Mouse (Mus musculus): Measurements from ENCODE around the gene 6030452D12Rik.

Gene 6030452D12Rik

GRCm38 (mm10) chr8:106500018-106500685, at the start of gene 6030452D12Rik:
Gene 6030452D12Rik (plus strand): TSS chr8:106500522.
- peak; percentile 10 for DNase-seq (ENCODE audit: low spot score)

- no peak for DNase-seq (ENCODE audit: low spot score)
Measured at GRCm38 (mm10) chr8:106451301-106452085, 48.8 kb upstream of the 6030452D12Rik start.

- no peak for DNase-seq (ENCODE audit: low spot score)
Measured at GRCm38 (mm10) chr8:106452701-106453481, 47.4 kb upstream of the 6030452D12Rik start.

GRCm38 (mm10) chr8:106454036-106454435, 46.3 kb upstream of the 6030452D12Rik start:
- DNase-seq (ENCODE audit: low spot score), result no peak

GRCm38 (mm10) chr8:106462131-106462530, 38.2 kb upstream of the 6030452D12Rik start:
- no peak for DNase-seq (ENCODE audit: low spot score)

GRCm38 (mm10) chr8:106463795-106464194, 36.5 kb upstream of the 6030452D12Rik start:
- DNase-seq (ENCODE audit: low spot score), result no peak

- no peak for DNase-seq (ENCODE audit: low spot score)
Measured at GRCm38 (mm10) chr8:106469485-106469884, 30.8 kb upstream of the 6030452D12Rik start.

- DNase-seq (ENCODE audit: low spot score), result no peak
Measured at GRCm38 (mm10) chr8:106474001-106474400, 26.3 kb upstream of the 6030452D12Rik start.

GRCm38 (mm10) chr8:106504241-106504640, 3.9 kb downstream of the 6030452D12Rik start:
- no peak for DNase-seq (ENCODE audit: low spot score)

- DNase-seq (ENCODE audit: low spot score), result no peak
Measured at GRCm38 (mm10) chr8:106505328-106505965, 5.1 kb downstream of the 6030452D12Rik start.

- DNase-seq (ENCODE audit: low spot score), result no peak
Measured at GRCm38 (mm10) chr8:106506106-106506505, 5.8 kb downstream of the 6030452D12Rik start.

GRCm38 (mm10) chr8:106507761-106508331, 7.5 kb downstream of the 6030452D12Rik start:
- DNase-seq (ENCODE audit: low spot score), result peak; percentile 79

- DNase-seq (ENCODE audit: low spot score), result no peak
Measured at GRCm38 (mm10) chr8:106508456-106508855, 8.1 kb downstream of the 6030452D12Rik start.

GRCm38 (mm10) chr8:106509079-106509780, 8.9 kb downstream of the 6030452D12Rik start:
- no peak for DNase-seq (ENCODE audit: low spot score)

- peak; percentile 86 for DNase-seq (ENCODE audit: low spot score)
Measured at GRCm38 (mm10) chr8:106510365-106510975, 10.1 kb downstream of the 6030452D12Rik start, which contains the start of gene Cdh3. Gene Cdh3 (plus strand): TSS chr8:106510891.

GRCm38 (mm10) chr8:106511065-106511501, 10.8 kb downstream of the 6030452D12Rik start:
- peak; percentile 59 for DNase-seq (ENCODE audit: low spot score)

GRCm38 (mm10) chr8:106511531-106512041, 11.3 kb downstream of the 6030452D12Rik start:
- DNase-seq (ENCODE audit: low spot score), result peak; percentile 73

GRCm38 (mm10) chr8:106512475-106513150, 12.3 kb downstream of the 6030452D12Rik start:
- DNase-seq (ENCODE audit: low spot score), result no peak

- DNase-seq (ENCODE audit: low spot score), result no peak
Measured at GRCm38 (mm10) chr8:106515946-106516479, 15.7 kb downstream of the 6030452D12Rik start.
